Mouse (Mus musculus): ENCODE results near the gene Pcdh7. TPM values are rescaled to one million over a fixed set of nuclear protein-coding genes. Genes with fewer than 3 reads are reported as not detected.

Pcdh7 gene
- total and polyA plus RNA-seq, 2 experiments from 2014 or later = 22.4 to 169 TPM

GRCm38 (mm10) chr5:57788775-57789509 is 71.2 kb downstream of the Pcdh7 start:
- no peaks in the 10 kb centered on the region for H3K27me3 ChIP-seq (ENCODE audit: control insufficient read depth, insufficient read depth, low read length)
- no peaks in the 10 kb centered on the region for H3K9me3 ChIP-seq (replicated peaks; ENCODE audit: control insufficient read depth, low read length)
- TF ChIP-seq CTCF (IDR thresholded peaks at IDR 0.05; ENCODE audit: low read depth) (no peak), EP300 (IDR thresholded peaks at IDR 0.05; ENCODE audit: low read depth) (no peak)
- no peak for ATAC-seq (ENCODE audit: insufficient read depth, low read depth)
- no peak for DNase-seq (ENCODE audit: low spot score)
- H3K9ac ChIP-seq (replicated peaks; ENCODE audit: low read depth, low read length) = no peak overlapping the region
- H3K4me1 ChIP-seq (ENCODE audit: control insufficient read depth, insufficient read depth) = peaks cover 4% of the 10 kb centered on the region; the same call in 1 of the 2 replicates
- no peak overlapping the region for H3K27ac ChIP-seq (ENCODE audit: low read depth)
- no peak overlapping the region for H3K4me3 ChIP-seq (ENCODE audit: low read depth, low read length)
- no peaks in the 10 kb centered on the region for H3K36me3 ChIP-seq (replicated peaks; ENCODE audit: control insufficient read depth, insufficient read depth, low read length)
- H3K4me2 ChIP-seq (ENCODE audit: low read depth, low read length) = no peak overlapping the region
- WGBS = 75% methylated on average over 4 of the region's 4 CpGs

- H3K4me3 ChIP-seq (ENCODE audit: low read depth, low read length) = no peak overlapping the region
- H3K36me3 ChIP-seq (replicated peaks; ENCODE audit: control insufficient read depth, insufficient read depth, low read length) = no peaks in the 10 kb centered on the region
- TF ChIP-seq CTCF (IDR thresholded peaks at IDR 0.05; ENCODE audit: low read depth) (no peak), EP300 (IDR thresholded peaks at IDR 0.05; ENCODE audit: low read depth) (no peak)
- H3K27ac ChIP-seq (ENCODE audit: low read depth) = no peak overlapping the region
- H3K27me3 ChIP-seq (ENCODE audit: control insufficient read depth, insufficient read depth, low read length) = no peaks in the 10 kb centered on the region
- H3K9me3 ChIP-seq (replicated peaks; ENCODE audit: control insufficient read depth, low read length) = no peaks in the 10 kb centered on the region
- DNase-seq (ENCODE audit: low spot score) (no peak), ATAC-seq (ENCODE audit: insufficient read depth, low read depth) (no peak)
- H3K4me1 ChIP-seq (ENCODE audit: control insufficient read depth, insufficient read depth) = no peaks in the 10 kb centered on the region
- H3K9ac ChIP-seq (replicated peaks; ENCODE audit: low read depth, low read length) = no peak overlapping the region
- no peak overlapping the region for H3K4me2 ChIP-seq (ENCODE audit: low read depth, low read length)
Measured at GRCm38 (mm10) chr5:57796337-57796736, 78.6 kb downstream of the Pcdh7 start.

GRCm38 (mm10) chr5:57797951-57798670 is 80.3 kb downstream of the Pcdh7 start:
- H3K36me3 ChIP-seq (replicated peaks; ENCODE audit: control insufficient read depth, insufficient read depth, low read length) = no peaks in the 10 kb centered on the region
- TF ChIP-seq CTCF (IDR thresholded peaks at IDR 0.05; ENCODE audit: low read depth) = no peak
- TF ChIP-seq EP300 (IDR thresholded peaks at IDR 0.05; ENCODE audit: low read depth) = no peak
- WGBS = 87% methylated on average over 7 of the region's 7 CpGs

GRCm38 (mm10) chr5:57803108-57803507 is 85.3 kb downstream of the Pcdh7 start:
- 87% methylated on average over 3 of the region's 3 CpGs for WGBS
- no peak overlapping the region for H3K27ac ChIP-seq (ENCODE audit: low read depth)
- no peaks in the 10 kb centered on the region for H3K36me3 ChIP-seq (replicated peaks; ENCODE audit: control insufficient read depth, insufficient read depth, low read length)
- no peak overlapping the region for H3K4me3 ChIP-seq (ENCODE audit: low read depth, low read length)
- no peak overlapping the region for H3K9ac ChIP-seq (replicated peaks; ENCODE audit: low read depth, low read length)
- DNase-seq (ENCODE audit: low spot score) (no peak), ATAC-seq (ENCODE audit: insufficient read depth, low read depth) (no peak)
- peaks cover 10% of the 10 kb centered on the region; the same call in 1 of the 2 replicates for H3K4me1 ChIP-seq (ENCODE audit: control insufficient read depth, insufficient read depth)
- no peaks in the 10 kb centered on the region for H3K27me3 ChIP-seq (ENCODE audit: control insufficient read depth, insufficient read depth, low read length)
- H3K4me2 ChIP-seq (ENCODE audit: low read depth, low read length) = no peak overlapping the region
- H3K9me3 ChIP-seq (replicated peaks; ENCODE audit: control insufficient read depth, low read length) = no peaks in the 10 kb centered on the region
- TF ChIP-seq CTCF (IDR thresholded peaks at IDR 0.05; ENCODE audit: low read depth) (no peak), EP300 (IDR thresholded peaks at IDR 0.05; ENCODE audit: low read depth) (no peak)

More at GRCm38 (mm10) chr5:57797951-57798670, 80.3 kb downstream of the Pcdh7 start:
- no peaks in the 10 kb centered on the region for H3K27me3 ChIP-seq (ENCODE audit: control insufficient read depth, insufficient read depth, low read length)
- no peak overlapping the region for H3K9ac ChIP-seq (replicated peaks; ENCODE audit: low read depth, low read length)
- no peak overlapping the region for H3K27ac ChIP-seq (ENCODE audit: low read depth)
- no peaks in the 10 kb centered on the region for H3K4me1 ChIP-seq (ENCODE audit: control insufficient read depth, insufficient read depth)
- ATAC-seq (ENCODE audit: insufficient read depth, low read depth) (no peak), DNase-seq (ENCODE audit: low spot score) (no peak)
- no peak overlapping the region for H3K4me2 ChIP-seq (ENCODE audit: low read depth, low read length)
- no peak overlapping the region for H3K4me3 ChIP-seq (ENCODE audit: low read depth, low read length)
- H3K9me3 ChIP-seq (replicated peaks; ENCODE audit: control insufficient read depth, low read length) = no peaks in the 10 kb centered on the region

GRCm38 (mm10) chr5:57803890-57804289 is 86.1 kb downstream of the Pcdh7 start:
- no peak for ATAC-seq (ENCODE audit: insufficient read depth, low read depth)

More at GRCm38 (mm10) chr5:57803890-57804289, 86.1 kb downstream of the Pcdh7 start:
- Histone ChIP-seq H3K4me2 (ENCODE audit: low read depth, low read length) (no peak overlapping the region), H3K9me3 (replicated peaks; ENCODE audit: control insufficient read depth, low read length) (no peaks in the 10 kb centered on the region), H3K4me1 (ENCODE audit: control insufficient read depth, insufficient read depth) (peaks cover 10% of the 10 kb centered on the region; the same call in 1 of the 2 replicates), H3K9ac (replicated peaks; ENCODE audit: low read depth, low read length) (no peak overlapping the region), H3K27ac (ENCODE audit: low read depth) (no peak overlapping the region), H3K27me3 (ENCODE audit: control insufficient read depth, insufficient read depth, low read length) (no peaks in the 10 kb centered on the region), H3K36me3 (replicated peaks; ENCODE audit: control insufficient read depth, insufficient read depth, low read length) (no peaks in the 10 kb centered on the region), H3K4me3 (ENCODE audit: low read depth, low read length) (no peak overlapping the region)
- 82% methylated on average over 5 of the region's 5 CpGs for WGBS
- TF ChIP-seq EP300 (IDR thresholded peaks at IDR 0.05; ENCODE audit: low read depth) = no peak
- TF ChIP-seq CTCF (IDR thresholded peaks at IDR 0.05; ENCODE audit: low read depth) = no peak
- no peak for DNase-seq (ENCODE audit: low spot score)

Measured in heart, postnatal 0 days (tissue).